Mouse (Mus musculus): ENCODE data around the gene Myo1g.

Myo1g gene

DNA sequence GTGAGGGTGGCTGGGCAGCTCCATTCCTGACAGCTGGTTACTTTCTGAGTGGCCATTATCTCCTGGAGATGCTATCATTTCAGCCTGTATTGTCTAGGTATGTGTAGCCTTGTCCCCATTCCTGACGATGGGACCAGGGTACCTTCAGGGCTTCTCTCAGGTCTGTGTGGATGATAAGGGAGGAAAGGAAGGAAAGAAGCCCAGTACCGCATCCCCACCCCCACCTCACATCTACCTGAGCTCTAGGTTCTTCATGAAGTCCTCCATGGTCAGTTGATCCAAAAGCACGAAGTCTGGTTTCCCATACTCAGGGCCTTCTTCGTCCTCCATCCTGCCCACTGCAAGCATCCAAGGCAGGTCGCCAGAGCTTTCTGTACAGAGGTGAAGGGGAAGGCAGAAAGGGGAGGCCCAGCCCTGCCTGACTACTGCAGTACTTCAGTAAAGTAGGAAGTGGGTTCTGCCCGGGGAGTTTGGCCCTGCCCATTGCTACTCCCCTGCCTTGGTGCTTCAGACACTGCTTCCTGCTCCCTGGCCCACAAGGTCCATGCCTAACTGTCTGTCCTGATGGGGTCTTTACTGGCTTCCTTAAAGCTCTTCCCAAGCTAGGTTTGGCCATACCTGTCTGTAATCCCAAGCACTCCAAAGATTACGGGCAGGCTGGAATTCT is at the start of gene Myo1g:
Gene Myo1g (minus strand): TSS at position 459 of the 667 bp plus-strand sequence.
- no peak for DNase-seq (ENCODE audit: low read depth, low spot score)

DNA sequence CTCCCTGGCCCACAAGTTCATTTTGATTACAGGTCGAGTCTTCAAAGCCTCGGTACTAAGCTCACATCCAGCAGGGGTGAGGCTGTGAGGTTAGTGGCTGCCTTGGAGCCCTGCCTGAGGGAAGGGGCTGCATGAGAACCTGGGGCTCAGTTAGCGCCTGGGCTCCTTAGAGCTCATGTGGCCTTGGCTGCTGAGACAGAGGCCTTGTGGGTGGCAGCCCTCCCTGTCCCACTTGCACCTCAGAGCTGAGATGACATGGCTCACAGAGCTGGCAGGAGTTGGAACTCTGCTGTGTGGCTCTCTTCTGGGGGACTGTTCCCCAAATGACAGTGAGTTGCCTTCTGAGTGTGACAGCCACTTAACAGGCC is 48.6 kb upstream of the Myo1g start:
- no peak for DNase-seq (ENCODE audit: low read depth, low spot score)

- peak; percentile 45 for DNase-seq (ENCODE audit: low read depth, low spot score)
Observed at GRCm38 (mm10) chr11:6568584-6569409, 48.0 kb upstream of the Myo1g start.

GRCm38 (mm10) chr11:6567951-6568350 is 47.2 kb upstream of the Myo1g start:
- DNase-seq (ENCODE audit: low read depth, low spot score), result no peak

- no peak for DNase-seq (ENCODE audit: low read depth, low spot score)
Observed at GRCm38 (mm10) chr11:6566496-6566895, 45.7 kb upstream of the Myo1g start.

- DNase-seq (ENCODE audit: low read depth, low spot score), result no peak
Observed at GRCm38 (mm10) chr11:6563201-6563600, 42.4 kb upstream of the Myo1g start.

DNA sequence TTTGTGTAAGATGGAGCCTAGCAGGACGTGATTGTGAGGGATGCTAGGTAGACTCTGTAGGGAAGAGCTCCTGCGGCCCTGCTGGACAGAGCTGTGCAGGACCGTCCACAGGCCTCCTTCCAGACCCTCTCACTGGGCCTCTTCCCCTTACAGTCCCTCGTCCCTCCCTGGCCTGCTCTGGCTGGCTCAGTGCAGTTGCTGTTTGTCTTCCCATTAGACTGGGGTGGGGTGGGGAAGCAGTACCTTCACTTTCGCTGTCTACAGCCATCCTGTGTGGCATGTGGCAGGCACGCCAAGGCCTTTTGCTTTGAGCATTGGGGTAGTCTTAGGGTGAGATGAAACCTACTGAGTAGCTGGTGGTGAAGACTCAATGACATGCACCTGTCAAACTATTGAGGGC is 41.6 kb upstream of the Myo1g start:
- no peak for DNase-seq (ENCODE audit: low read depth, low spot score)

DNA sequence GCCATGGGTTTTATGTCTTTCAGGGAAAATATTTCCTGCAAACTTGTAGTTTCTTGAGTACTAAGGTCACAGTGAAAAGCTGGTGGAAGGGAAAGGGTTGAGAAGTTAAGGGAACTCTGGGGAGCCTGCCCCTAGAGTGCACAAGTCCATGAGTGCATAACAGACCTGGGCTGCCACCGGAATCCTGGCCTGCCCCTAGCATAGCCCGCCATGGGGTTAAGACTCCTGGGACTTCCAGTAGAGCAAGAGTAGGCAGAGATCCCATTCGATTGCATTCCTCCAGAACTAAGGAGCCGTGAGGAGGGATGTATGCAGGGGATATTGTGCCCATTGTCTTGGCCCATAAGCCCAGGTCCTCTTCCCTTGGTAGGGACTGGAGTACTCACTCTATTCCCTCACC is 40.7 kb upstream of the Myo1g start:
- no peak for DNase-seq (ENCODE audit: low read depth, low spot score)

- no peak for DNase-seq (ENCODE audit: low read depth, low spot score)
Observed at GRCm38 (mm10) chr11:6560655-6561360, 40.0 kb upstream of the Myo1g start.

GRCm38 (mm10) chr11:6559996-6560395 is 39.2 kb upstream of the Myo1g start:
- DNase-seq (ENCODE audit: low read depth, low spot score), result no peak

DNA sequence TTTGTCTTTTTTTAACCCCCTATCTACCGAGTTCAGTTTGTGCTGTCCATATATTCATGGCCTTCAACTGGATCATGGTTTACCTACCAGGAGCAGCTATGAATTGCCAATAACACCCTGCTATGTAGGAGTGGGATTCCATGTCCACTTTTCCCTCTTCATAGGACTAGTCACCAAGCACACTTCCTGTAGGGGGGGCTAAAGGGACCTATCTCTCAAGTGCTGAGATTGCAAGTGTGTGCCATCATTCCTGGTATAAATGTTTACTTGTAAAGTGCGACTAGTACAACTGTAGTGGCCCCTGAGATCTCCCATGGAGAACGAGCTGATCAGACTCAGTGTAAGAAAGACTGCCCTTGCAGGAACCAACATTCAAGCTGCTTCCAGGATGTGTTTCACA is 37.5 kb upstream of the Myo1g start:
- DNase-seq (ENCODE audit: low read depth, low spot score), result peak; percentile 68

DNA sequence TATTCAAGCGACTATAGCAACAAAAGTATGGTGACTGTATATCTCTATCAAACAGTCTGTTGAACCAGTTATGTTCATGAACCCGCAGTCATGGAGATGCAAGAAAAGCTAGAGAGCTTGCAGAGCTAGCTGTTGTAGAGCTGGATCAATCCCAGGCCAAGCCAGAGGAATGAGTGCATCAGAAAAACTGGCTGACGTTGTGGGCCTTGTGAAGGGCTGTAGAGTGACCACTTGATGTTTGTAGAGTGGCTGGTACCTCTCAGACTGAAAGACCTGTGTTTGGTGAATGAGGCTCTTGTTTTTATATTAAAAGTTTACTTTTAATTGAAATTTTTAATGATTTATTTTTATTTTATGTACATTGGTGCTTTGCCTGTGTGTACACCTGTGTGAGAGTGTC is 29.4 kb upstream of the Myo1g start:
- DNase-seq (ENCODE audit: low read depth, low spot score), result no peak

DNA sequence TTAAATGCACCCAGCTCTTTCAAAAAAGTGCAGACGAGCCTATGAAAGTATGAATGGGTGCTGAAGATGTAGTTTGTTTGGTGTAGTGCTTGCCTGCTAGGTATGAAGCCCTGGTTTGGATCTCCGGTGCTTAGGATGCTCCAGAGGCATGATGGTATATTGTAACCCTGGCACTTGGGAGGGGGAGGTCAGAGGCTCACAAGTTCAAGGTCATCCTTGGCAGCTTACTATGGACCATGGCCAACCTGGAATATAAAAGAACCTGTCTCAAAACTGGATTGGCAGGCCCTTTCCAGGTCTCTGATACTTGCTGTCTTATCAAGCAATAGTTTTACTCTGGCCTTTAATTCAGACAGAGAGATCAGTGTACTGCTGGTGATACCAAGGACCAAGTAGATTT is 29.0 kb upstream of the Myo1g start:
- no peak for DNase-seq (ENCODE audit: low read depth, low spot score)

GRCm38 (mm10) chr11:6547696-6548325 is 27.0 kb upstream of the Myo1g start:
- no peak for DNase-seq (ENCODE audit: low read depth, low spot score)

- DNase-seq (ENCODE audit: low read depth, low spot score), result no peak
Observed at GRCm38 (mm10) chr11:6547037-6547680, 26.4 kb upstream of the Myo1g start.

DNA sequence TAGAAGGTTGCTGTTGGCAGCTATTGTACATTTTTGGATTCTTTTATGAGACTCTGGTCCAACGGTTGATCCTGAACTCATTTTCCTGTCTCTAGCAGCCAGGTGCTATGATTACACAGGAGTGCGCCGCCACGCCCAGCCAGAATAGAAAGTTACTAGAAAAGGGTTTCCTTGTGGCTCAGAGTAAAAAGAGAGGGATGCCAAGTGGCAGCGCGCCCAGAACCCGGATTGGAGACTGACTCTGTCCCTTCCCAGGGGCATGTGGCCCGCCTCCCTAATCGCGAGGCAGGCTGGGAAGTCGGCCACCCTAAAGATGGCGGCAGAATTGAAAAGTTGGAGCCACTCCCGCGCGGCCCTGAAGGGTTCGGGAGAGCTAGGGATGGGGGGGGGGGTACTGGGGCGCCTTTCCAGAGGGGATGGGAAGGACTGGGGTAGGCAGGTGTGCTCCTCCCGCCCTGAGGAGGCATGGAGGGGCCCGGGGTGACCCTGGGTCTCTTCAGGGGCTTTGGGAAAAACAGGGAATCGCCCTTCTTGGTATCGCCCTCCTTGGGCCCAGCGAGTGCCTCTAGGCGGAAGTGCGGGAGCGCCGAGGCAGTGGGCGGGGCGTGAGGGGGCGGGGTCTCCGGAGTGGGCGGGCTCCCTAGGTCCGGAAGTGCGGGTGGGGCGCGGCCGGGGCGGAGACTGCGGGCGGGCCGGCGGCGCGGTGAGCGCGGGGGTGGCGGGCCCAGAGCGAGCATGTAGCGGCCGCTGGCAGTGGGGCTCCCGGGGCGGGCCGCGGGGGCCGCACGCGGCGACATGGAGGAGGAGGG is 25.6 kb upstream of the Myo1g start, which contains the start of gene Ccm2:
Gene Ccm2 (plus strand): TSS at position 683 of the 809 bp plus-strand sequence.
- DNase-seq (ENCODE audit: low read depth, low spot score), result peak; percentile 94

DNA sequence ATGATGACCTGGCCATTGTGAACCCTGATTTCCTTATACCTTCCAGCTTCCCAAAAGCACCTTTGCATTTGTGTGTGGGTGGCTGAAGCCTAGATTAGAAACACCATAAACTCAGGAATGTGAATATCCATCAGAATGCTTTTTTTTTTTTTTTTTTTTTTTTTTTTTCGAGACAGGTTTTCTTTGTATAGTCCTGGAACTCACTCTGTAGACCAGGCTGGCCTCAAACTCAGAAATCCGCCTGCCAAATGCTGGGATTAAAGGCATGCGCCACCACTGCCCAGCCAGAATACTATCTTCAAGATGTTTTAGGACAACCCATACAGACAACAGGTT is 25.1 kb upstream of the Myo1g start:
- DNase-seq (ENCODE audit: low read depth, low spot score), result no peak

GRCm38 (mm10) chr11:6545186-6545856 is 24.6 kb upstream of the Myo1g start:
- DNase-seq (ENCODE audit: low read depth, low spot score), result no peak

DNA sequence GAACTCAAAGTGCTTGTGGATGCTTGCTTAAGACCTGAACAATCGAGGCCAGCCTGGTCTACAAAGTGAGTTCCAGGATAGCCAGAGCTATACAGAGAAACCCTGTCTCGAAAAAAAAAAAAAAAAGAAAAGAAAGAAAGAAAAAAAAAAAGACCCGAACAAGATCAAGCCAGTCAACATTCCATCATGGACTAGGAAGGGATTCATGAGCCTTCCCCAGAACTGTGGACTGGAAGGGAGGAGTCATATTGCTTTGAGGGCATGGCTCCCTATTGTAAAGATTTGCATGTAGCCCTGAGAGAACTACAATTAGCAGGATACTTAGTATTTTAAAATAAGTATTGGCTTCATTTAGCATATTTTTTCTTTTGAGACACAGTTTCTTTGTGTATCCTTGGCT is 23.9 kb upstream of the Myo1g start:
- peak; percentile 63 for DNase-seq (ENCODE audit: low read depth, low spot score)

GRCm38 (mm10) chr11:6530746-6531145 is 10.0 kb upstream of the Myo1g start:
- peak; percentile 31 for DNase-seq (ENCODE audit: low read depth, low spot score)

Data from ES-CJ7 (cell line).